Mouse (Mus musculus): ENCODE data around the gene Chmp4b.
A peak's percentile ranks its signal among the peaks of the same experiment; 100 is the strongest.

DNA sequence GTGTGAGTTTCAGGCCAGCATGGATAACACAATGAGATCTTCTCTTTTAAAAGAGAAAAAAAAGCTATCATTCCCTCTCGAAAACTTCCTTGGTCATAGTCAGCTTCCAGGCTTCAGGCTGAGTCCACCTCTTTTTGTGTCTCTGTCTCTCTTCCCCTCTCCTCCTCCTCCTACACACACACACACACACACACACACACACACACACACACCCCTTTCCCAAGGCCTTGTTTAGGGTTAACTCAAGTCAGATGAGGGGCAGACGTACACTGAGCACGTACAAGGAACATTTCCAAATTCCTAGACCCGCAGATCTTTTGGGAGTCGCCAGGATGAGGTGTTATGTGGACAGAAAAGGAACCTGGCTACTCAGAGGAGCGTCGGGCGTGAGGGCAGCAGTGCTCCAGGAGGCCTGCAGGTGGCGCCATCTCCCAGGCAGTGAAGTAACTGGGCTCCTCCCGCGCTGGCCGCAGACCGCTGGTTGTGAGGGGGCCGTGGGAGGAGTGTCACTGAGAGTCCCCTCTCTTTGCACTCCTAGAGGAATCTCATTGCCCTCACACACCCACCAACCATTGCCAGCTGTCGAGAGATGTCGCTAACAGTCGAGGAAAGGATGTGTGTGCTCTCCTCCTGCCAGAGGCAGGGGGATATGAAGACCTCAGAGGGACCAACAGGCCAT lies 51.3 kb downstream of the Chmp4b start:
- TF ChIP-seq CTCF (IDR thresholded peaks at IDR 0.05; ENCODE audit: borderline replicate concordance, insufficient read depth, low read depth, low read length) (peak; percentile 97), POLR2A (IDR thresholded peaks at IDR 0.05; ENCODE audit: borderline replicate concordance, insufficient read depth, low read length) (no peak)
